Mouse (Mus musculus) testis, adult 2 months (tissue): ENCODE measurements around the gene Hlf.

ENCODE experiments used
- CTCF ChIP-seq: fragments of 200-500 bp; IDR thresholded peaks from 2 replicates; pipeline ENCODE4 v1.5.1; 2012; ENCODE audit warnings: low read depth, mild to moderate bottlenecking, inconsistent platforms, low read length, moderate library complexity; ENCODE audit not compliant: control insufficient read depth, insufficient read depth, insufficient replicate concordance
- POLR2A ChIP-seq: fragments of 200-500 bp; IDR thresholded peaks from 2 replicates; pipeline ENCODE4 v1.6.1; 2012; ENCODE audit warnings: low read depth, mild to moderate bottlenecking, inconsistent platforms, low read length, moderate library complexity; ENCODE audit not compliant: control insufficient read depth

- TF ChIP-seq CTCF (no peak), POLR2A (no peak)
These were observed 60.4 kb downstream of the Hlf start for GRCm38 (mm10) chr11:90330202-90330694.
